Mouse (Mus musculus): Measurements from ENCODE around the gene Zkscan17. TPM values are rescaled to one million over a fixed set of nuclear protein-coding genes. Genes with fewer than 3 reads are reported as not detected.

The Zkscan17 gene
- total and polyA plus RNA-seq, 3 experiments, result 8.9 to 49.9 (median 36.8) TPM

DNA sequence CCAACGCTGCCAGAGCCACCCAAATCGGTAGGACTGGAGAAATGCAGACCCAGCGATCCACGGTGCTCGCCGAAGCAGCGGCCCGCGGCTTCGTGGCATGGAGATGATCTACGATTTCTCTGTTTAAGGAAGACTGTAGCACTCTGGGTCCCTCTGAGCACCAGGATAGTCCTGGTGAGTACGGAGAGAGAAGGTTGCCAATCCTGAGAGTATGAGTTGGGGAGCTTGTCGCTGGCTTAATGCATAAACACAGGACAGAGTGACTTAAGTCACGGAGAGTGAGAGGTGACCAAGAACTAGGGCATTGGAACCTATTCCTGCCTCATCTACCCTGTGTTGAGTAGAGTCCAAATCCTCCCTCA is 19.9 kb downstream of the Zkscan17 start:
- in situ Hi-C loops (cut with MboI; ENCODE audit: low pct_ligation_motif_present, low pct_unique_long_range_greater_than_20kb, low sequenced_read_pairs), result no loop called here

DNA sequence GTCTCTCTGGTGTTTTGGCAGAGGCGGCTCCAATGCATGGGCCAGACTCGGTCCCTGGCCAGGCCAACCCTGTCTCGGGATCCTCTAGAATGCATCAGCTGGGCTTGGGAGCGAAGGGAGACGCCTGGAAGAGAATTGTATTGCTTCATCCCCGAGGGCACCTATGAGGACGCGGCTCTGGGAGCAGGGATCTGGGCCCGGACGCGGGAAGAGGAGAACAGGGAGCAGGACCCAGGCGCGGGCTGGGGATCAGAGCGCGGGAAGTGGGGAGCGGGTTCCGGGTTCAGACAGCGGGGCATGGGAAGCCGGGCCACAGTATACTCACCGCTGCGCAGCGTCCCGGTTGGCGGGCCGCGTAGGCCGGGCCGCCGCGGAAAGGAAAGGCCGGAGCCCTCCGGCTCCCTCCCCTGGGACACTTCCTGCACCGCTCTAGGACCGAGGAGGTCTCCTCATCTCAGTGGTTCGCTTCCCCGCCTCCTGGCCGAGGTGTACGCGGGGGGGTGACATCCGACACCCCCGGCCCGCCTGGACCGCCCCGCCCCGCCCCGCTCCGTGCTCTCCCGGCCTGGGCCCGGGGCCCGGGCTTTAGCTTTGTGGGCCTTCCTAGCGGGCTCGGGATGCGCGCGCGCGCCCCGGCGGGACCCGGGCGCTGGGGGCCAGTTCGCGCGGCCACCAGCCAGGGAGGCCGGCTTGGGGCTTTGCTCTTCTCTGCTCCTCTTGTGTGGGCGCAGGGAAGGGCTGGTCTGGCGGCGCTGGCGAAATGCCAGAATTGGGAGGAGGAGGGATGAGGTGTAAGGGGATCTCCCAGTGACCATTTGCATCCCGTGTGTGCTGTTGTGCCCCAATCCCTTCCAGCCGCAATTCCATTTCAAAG is 20.5 kb downstream of the Zkscan17 start:
- DNase-seq (ENCODE audit: extremely low read depth), result peak; percentile 84
- TF ChIP-seq NELFE (IDR thresholded peaks at IDR 0.05; ENCODE audit: low read depth, low read length) (peak; percentile 62; the same call in 1 of the 2 replicates), MAFK (IDR thresholded peaks at IDR 0.05; ENCODE audit: insufficient replicate concordance, low read length) (no peak), CHD1 (IDR thresholded peaks at IDR 0.05; ENCODE audit: low read depth, low read length) (no peak), ZMIZ1 (IDR thresholded peaks at IDR 0.05; ENCODE audit: low read depth, low read length) (no peak; the same call in 1 of the 2 replicates), MAZ (IDR thresholded peaks at IDR 0.05; ENCODE audit: low read depth, low read length) (0 out of 2 replicates have a peak, but pooled peaks have one; percentile 41), TCF12 (IDR thresholded peaks at IDR 0.05; ENCODE audit: low read depth, low read length) (peak; percentile 81), BHLHE40 (IDR thresholded peaks at IDR 0.05; ENCODE audit: low read depth, low read length) (no peak), MYC (IDR thresholded peaks at IDR 0.05; ENCODE audit: low read depth, low read length) (no peak), ELF1 (IDR thresholded peaks at IDR 0.05; ENCODE audit: low read depth, low read length) (peak; percentile 84), MAX (IDR thresholded peaks at IDR 0.05; ENCODE audit: low read length) (no peak), ZNF384 (IDR thresholded peaks at IDR 0.05; ENCODE audit: low read depth, low read length) (no peak), POLR2A (IDR thresholded peaks at IDR 0.05; ENCODE audit: low read depth, low read length) (peak; percentile 64), GABPA (IDR thresholded peaks at IDR 0.05; ENCODE audit: insufficient replicate concordance, low read depth, low read length) (peak; percentile 19; the same call in 1 of the 2 replicates), CHD2 (IDR thresholded peaks at IDR 0.05; ENCODE audit: low read length) (no peak), IRF4 (IDR thresholded peaks at IDR 0.05; ENCODE audit: low read depth, low read length) (peak; percentile 65; the same call in 1 of the 2 replicates), RCOR1 (conservative IDR thresholded peaks at IDR 0.05; ENCODE audit: low read depth, low read length) (no peak), MEF2A (IDR thresholded peaks at IDR 0.05; ENCODE audit: borderline replicate concordance, low read depth, low read length) (no peak), ETS1 (conservative IDR thresholded peaks at IDR 0.05; ENCODE audit: low read depth, low read length) (0 out of 2 replicates have a peak, but pooled peaks have one; percentile 22), NRF1 (IDR thresholded peaks at IDR 0.05; ENCODE audit: low read depth, low read length) (0 out of 2 replicates have a peak, but pooled peaks have one; percentile 44), USF1 (IDR thresholded peaks at IDR 0.05; ENCODE audit: low read depth, low read length) (no peak), EP300 (IDR thresholded peaks at IDR 0.05; ENCODE audit: low read length) (no peak), HCFC1 (IDR thresholded peaks at IDR 0.05; ENCODE audit: low read depth, low read length) (peak; percentile 84), UBTF (IDR thresholded peaks at IDR 0.05; ENCODE audit: low read depth, low read length) (peak; percentile 82), SIN3A (IDR thresholded peaks at IDR 0.05; ENCODE audit: low read length) (peak; percentile 64; the same call in 1 of the 2 replicates), KAT2A (IDR thresholded peaks at IDR 0.05; ENCODE audit: insufficient replicate concordance, low read length) (peak; percentile 83; the same call in 1 of the 2 replicates), TBP (conservative IDR thresholded peaks at IDR 0.05; ENCODE audit: low read depth, low read length) (0 out of 2 replicates have a peak, but pooled peaks have one; percentile 37)
- Histone ChIP-seq H3K4me1 (ENCODE audit: control insufficient read depth in 1 of 2, insufficient read depth in 2 of 2) (peaks cover 4 to 55% of the 10 kb centered on the region in 2 experiments; a peak in 3 of 4 replicates), H3K4me2 (ENCODE audit: insufficient read depth, low read depth, poor library complexity, severe bottlenecking) (peak overlapping the region; percentile 87), H3K79me2 (replicated peaks; ENCODE audit: control insufficient read depth, extremely low read depth, insufficient read depth, poor library complexity, severe bottlenecking) (peaks cover 2% of the 10 kb centered on the region; the same call in 1 of the 2 replicates), H3K9ac (ENCODE audit: insufficient read depth, low read depth) (peak overlapping the region; percentile 89), H3K36me3 (replicated peaks in 1 of 2; ENCODE audit: control insufficient read depth in 1 of 2, insufficient read depth in 1 of 2, low read length in 1 of 2) (peaks cover 30 to 65% of the 10 kb centered on the region in 2 experiments), H3K27ac (ENCODE audit: insufficient read depth, low read depth) (no peak overlapping the region; the same call in 1 of the 2 replicates), H3K4me3 (replicated peaks in 1 of 3; ENCODE audit: low read depth in 2 of 3, low read length in 2 of 3, poor library complexity in 1 of 3) (peak overlapping the region; percentile 76 to 100 (median 80)), H3K27me3 (replicated peaks) (no peaks in the 10 kb centered on the region), H3K9me3 (replicated peaks; ENCODE audit: low read length) (no peaks in the 10 kb centered on the region)
- in situ Hi-C loops (cut with MboI; ENCODE audit: low pct_ligation_motif_present, low pct_unique_long_range_greater_than_20kb, low sequenced_read_pairs), result no loop called here
- dilution Hi-C loops (cut with MboI; ENCODE audit: extremely low pct_ligation_motif_present, extremely low pct_unique_long_range_greater_than_20kb, low sequenced_read_pairs), result no loop called here

More for the DNA sequence above, 19.9 kb downstream of the Zkscan17 start:
- Histone ChIP-seq H3K9ac (ENCODE audit: insufficient read depth, low read depth) (peak overlapping the region; percentile 89), H3K4me1 (ENCODE audit: control insufficient read depth in 1 of 2, insufficient read depth in 2 of 2) (peaks cover 4 to 48% of the 10 kb centered on the region in 2 experiments; a peak in 3 of 4 replicates), H3K79me2 (replicated peaks; ENCODE audit: control insufficient read depth, extremely low read depth, insufficient read depth, poor library complexity, severe bottlenecking) (peaks cover 2% of the 10 kb centered on the region; the same call in 1 of the 2 replicates), H3K9me3 (replicated peaks; ENCODE audit: low read length) (no peaks in the 10 kb centered on the region), H3K36me3 (replicated peaks in 1 of 2; ENCODE audit: control insufficient read depth in 1 of 2, insufficient read depth in 1 of 2, low read length in 1 of 2) (peaks cover 24 to 64% of the 10 kb centered on the region in 2 experiments), H3K4me3 (replicated peaks in 1 of 3; ENCODE audit: low read depth in 2 of 3, low read length in 2 of 3, poor library complexity in 1 of 3) (peak overlapping the region; percentile 47 to 80 (median 76)), H3K27ac (ENCODE audit: insufficient read depth, low read depth) (no peak overlapping the region), H3K4me2 (ENCODE audit: insufficient read depth, low read depth, poor library complexity, severe bottlenecking) (peak overlapping the region; percentile 35), H3K27me3 (replicated peaks) (no peaks in the 10 kb centered on the region)
- TF ChIP-seq BHLHE40 (IDR thresholded peaks at IDR 0.05; ENCODE audit: low read depth, low read length) (0 out of 2 replicates have a peak, but pooled peaks have one; percentile 13), MYC (IDR thresholded peaks at IDR 0.05; ENCODE audit: low read depth, low read length) (no peak), SMC3 (IDR thresholded peaks at IDR 0.05; ENCODE audit: low read depth, low read length) (no peak), MAX (IDR thresholded peaks at IDR 0.05; ENCODE audit: low read length) (no peak)
- DNase-seq (ENCODE audit: extremely low read depth), result no peak
- dilution Hi-C loops (cut with MboI; ENCODE audit: extremely low pct_ligation_motif_present, extremely low pct_unique_long_range_greater_than_20kb, low sequenced_read_pairs), result no loop called here
